Mouse (Mus musculus): ENCODE data around the gene Plekhm2.

Gene Plekhm2

DNA sequence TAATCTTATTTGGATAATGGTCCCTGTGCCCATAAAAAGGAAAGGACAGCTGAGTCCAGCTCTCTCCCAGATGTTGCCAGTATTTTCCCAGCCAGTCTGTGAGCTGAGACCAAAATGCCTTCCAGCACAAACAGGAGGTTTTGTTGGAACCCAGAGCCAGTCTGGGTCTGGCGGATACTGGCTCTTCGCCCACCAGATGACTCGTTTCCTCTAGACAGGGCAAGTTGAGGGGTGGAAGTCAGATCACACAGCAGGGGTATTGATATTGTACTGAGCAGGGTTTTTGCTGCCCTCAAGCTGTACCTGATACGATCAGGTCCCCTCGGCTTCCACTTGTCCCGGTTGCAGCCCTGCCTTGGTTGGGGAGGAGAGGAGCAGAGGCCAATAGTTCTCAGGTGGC lies 55.2 kb downstream of the Plekhm2 start:
- in situ Hi-C loops (cut with MboI, MseI), result no loop called here

DNA sequence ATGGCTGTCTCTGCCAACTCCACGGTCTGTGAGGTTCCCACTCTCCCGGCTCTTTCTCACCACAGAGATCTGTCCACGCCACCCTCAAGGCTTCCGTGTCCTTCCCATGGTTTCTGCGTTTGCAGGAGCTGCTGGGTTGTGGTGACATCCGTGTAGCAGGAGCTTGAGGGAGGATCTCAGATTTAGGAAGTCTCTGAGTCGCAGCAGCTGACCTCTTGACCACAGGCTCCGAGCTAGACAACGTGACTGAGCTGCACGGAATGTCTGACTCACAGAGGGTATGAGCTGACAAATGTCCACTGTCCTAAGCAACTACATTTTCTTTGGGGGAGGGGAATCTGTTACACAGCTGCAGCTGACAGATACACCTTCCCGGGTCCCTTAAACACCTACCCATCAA lies 58.8 kb downstream of the Plekhm2 start, which contains the start of gene Fblim1:
Gene Fblim1, minus strand, starts transcription at position 236 of the 400 bp plus-strand sequence.
- in situ Hi-C loops (cut with MboI, MseI), result no loop called here

DNA sequence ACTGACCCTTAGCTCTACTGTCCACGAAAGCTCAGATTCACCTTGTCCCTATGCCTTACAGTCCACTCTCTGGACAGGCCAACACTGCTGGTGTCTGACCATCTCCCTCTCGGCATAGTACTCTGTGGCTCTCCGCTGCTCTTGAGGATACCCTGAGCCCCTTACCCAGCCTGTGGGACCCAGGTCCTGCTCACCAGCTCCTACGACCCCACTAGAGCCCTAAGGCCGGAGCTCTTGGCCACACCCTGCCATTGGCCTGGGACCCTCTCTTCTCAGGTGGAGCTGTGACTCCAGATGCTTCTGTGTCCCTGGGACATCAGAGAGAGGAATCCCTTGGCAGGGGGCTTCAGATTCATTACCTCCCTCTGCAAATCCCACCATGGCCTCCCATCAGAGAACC lies 59.3 kb downstream of the Plekhm2 start:
- in situ Hi-C loops (cut with MboI, MseI), result no loop called here

DNA sequence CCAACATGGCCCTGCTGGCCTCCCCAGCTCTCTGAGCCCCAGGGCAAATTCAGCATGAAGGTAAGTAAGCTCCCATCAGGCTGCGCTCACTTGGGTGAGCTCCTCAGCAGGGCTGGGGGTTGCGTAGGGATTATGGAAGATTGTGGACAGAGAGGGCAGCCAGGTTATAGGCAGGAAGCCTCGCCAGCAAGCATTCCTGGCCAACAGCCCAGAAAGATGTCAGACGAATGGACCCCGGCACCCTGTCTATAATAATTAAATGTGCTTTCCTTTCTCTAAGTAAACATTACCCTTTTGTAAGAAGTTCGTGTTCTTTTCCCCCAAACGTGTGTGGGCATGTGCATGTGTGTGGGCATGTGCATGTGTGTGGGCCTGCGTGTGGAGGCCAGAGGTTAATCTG lies 60.2 kb downstream of the Plekhm2 start:
- in situ Hi-C loops (cut with MboI, MseI), result no loop called here

DNA sequence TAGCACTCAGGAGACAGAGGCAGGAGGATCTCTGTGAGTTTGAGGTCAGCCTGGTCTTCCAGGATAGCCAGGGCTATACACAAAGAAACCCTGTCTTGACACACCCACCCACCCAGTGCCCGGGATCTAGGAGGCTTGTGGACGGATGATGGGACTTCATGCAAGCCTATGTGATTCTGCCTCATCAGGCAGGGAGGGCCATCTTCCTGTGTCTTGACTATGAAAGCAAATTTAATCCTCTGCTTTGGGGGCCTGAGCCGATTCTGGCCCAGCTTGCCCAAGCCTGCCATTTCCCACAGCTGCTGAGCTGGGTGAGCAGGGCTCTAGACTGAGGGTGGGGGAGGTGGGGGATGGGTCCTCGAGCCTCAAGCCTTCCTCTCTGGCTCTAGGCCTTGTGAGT lies 60.8 kb downstream of the Plekhm2 start:
- in situ Hi-C loops (cut with MboI, MseI), result no loop called here

DNA sequence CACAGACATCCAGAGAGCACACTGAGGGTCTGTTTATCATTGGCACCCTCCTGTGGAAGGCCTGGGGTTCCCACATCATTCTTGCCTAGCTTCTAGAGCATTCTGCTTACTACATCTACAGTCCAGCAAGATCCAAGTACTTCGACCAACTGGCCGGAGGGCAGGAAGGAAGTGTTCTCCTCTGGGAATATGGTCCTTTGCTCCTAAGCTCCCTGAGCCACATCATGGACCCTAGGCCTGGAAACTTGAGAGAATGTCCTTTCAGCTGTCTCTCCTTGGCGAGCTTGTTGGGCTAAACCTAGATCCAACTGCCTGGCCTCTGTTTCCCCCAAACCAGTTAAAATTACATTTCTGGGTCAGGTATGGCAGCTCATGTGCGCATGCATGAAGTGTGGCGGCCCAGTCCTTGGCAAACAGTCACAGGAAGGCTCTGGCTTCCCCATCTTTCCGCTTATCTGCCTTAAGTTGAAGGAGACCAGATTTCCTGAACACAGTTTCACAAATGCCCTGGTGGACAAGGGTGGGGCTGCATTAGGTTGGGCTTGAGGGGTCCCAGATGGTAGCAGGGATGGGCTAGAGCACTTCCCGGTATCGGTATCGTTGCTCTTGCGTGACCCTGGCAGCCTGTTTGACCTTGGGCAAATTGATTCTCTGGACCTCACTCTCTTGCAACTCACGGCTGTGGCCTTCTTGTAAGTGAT lies 62.0 kb downstream of the Plekhm2 start:
- in situ Hi-C loops (cut with MboI, MseI), result no loop called here

DNA sequence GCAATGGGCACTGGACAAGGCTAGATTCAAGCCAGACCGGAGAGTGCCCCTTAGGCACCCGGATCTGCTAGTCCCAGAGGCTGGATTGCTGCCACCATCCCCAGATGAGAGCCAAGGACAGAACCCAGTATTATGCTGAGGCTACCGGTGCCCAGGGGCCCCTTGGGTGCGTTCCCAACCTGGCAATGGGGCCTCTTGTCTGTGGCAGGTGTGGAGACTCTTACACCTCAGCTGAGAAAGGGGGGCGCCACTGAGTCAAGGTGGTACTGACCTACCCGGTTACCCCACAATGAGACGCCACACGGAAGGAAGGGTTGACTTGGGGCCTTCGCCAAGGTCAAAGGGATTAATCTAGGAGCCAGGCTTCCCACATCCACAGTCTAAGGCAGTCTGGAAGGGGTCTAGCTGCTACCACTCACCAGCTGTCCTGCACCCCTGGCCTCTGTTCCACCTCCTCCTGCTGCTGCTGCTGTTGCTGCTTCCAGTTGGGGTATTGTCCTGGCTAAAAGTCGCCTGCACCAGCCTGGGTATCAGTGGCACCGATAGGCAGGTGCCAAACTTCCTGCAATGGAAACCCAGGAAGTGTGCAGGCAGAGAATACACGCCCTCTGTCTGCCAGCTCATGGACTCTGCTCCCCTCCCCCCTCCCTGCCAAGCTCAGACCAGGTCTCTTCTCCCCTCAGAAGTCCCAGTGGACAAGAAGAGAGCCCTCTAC lies 63.4 kb downstream of the Plekhm2 start:
- in situ Hi-C loops (cut with MboI, MseI), result no loop called here

DNA sequence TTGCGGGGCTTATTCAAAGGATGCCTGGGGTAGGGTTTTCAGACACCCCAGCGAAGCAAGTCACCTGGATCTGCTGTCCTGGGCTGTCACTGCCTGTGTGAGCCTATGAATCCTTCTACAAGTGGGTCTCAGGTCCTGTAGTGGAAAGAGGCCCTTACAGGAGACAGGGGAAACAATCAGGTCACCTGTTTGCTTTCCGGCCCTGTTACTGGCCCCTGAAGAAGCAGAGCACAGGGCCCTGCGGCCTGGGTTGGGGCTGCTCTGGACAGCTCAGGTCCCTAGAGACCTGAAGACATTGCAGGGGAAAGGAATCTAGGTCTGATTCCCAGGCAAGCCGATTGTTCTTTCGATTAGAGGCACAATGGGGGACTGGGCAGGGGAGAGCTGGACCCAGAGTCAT lies 64.3 kb downstream of the Plekhm2 start:
- in situ Hi-C loops (cut with MboI, MseI), result no loop called here

DNA sequence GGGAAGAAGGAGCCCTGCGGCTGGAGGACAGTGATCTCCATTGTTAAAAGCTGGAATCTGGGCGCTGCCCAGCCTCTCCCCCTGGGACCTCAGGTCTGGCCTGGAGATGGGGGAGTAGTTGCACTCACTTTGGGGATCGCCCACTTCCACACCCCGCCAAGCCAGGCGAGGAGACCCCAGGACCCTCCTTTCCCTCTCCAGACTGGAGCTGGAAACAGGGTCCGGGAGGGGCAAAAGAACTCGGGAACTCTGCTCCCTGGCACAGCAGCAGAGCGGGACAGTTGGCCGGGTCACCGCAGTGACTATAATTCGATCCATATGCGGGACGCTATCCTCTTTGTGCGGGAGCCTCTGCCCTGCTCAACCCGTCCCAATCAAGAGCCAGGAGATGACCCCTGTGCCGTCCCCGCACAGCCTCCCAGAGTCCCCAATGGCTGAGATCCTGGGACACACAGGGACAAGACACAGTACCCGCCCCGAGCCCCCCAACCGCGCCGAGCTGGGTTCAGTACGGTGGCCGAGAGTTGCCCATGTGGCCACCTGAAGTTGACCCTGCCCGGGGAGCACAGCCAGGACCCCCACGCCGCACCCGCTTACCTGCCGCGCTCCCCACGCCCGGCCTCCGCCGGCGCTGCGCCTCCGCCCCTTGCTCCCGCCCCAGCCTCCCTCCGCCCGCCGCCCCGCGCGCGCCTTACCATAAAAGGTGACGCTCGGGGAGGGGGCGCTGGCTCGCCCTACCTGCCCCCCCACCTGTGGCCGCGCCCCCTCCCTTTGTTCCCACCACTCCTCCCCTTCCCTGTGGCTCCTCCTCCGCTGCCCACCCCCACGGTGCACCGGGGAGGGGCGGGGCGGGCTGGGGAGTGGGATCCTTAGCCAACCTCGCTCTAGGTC lies 65.2 kb downstream of the Plekhm2 start:
- in situ Hi-C loops (cut with MboI, MseI), result no loop called here

DNA sequence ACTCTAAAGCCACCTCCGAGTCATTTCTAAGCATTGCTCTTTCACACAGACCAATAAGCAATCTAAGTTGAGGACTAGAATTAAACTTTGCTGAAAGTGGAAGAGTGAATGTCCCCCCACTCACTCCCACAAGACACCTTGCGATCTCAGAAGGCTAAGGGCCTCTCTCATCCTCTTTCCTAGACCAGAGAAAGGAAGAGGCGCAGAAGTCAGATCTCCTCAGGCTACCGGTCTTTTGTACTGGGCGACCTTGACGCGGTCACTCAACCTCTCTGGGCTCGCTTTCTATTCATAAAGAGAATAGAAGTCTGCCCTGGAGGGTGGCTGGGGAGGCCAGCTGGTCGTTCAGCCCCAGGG lies 65.8 kb downstream of the Plekhm2 start:
- in situ Hi-C loops (cut with MboI, MseI), result no loop called here

DNA sequence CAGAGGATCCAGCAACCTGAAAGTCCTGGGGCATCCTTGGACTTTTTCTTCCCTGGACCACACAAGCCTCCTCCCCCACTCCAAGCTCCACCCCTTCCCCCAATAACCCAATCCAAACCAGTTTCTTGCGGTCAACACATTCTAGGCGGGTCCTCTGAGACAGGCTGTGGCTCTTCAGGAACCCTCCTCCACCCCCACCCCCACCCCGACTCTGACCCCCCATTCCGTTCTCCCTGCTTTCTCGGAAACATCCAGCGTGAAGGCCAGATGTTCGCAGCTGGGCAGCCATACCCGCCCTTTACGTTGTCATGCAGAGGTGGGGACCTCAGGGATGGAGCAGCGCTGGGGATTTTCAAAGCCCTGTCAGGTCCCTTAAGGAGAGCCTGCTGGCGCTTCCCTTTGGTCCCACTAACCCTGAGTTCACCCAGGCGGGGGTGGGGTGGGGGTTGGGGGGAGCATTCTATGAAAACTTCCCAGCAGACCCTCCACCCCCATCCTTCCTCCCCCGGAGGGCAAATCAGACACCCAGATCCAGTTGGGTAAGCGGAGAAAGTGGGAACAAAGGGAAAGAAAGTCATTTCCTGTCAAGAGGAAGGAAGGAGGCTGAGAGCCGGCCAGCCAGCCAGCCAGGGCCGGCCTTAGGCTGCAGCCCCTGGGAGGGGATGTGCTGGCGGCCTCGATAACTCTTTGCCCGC lies 66.4 kb downstream of the Plekhm2 start:
- in situ Hi-C loops (cut with MboI, MseI), result no loop called here

DNA sequence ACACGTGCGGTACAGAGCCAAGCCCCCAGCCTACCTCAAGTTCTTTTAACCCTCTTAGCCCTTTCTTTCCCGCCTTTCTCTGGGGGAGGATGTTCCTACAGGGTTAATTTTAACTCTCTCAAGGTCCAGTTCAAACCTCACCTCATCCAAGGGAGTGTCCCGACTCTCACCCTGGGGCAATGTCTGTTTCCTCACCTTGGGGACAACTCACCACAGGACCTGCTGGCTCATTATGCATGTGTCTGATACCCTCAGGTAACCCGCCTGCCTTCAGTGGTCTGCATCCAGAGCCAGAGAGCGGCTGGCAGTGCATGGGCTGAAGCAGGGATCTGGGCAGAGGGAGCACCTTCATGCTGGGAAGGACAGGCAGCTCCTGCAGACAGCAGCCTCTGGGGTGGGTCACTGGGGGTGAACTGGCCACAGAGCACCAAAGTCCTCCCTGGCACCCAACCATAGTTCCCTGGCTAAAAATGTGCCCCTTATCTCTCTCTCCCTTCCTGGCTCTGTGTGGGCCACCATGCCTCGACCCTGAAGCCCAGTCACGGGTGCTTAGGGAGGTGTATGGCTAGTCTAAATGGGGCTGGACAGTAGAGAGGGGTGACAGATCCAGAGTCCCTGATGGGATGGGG lies 67.9 kb downstream of the Plekhm2 start:
- in situ Hi-C loops (cut with MboI, MseI), result no loop called here

DNA sequence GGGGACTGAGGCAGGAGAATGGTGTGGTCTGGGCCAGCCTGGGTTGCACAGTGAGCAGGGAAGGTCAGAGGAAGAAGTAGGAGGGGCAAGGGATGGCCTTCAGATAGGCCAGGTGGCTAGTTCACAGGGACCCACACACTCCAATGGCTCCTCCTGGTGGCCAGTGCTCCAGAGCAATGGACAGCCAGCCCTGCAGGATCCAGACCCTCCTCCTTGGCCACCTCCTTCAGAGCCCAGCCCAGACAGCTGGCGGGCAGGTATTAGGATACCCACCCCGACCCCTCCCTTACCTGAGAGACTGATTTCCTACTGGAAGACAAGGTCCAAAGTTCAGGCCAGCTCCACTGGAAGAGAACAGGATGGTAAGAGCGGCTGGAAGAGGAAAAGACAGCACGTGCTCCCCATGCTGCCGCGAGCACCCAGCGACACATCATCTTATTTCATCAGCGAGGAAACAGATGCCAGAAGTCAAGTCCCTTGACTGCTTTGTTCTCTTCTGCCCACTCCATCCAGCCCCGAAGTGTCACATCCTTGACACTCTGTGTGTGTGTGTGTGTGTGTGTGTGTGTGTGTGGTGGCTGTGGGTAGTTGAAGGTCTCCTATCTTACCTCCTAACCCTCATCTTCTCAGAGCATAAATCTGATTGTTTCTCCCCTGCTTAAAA lies 69.0 kb downstream of the Plekhm2 start:
- in situ Hi-C loops (cut with MboI, MseI), result no loop called here

DNA sequence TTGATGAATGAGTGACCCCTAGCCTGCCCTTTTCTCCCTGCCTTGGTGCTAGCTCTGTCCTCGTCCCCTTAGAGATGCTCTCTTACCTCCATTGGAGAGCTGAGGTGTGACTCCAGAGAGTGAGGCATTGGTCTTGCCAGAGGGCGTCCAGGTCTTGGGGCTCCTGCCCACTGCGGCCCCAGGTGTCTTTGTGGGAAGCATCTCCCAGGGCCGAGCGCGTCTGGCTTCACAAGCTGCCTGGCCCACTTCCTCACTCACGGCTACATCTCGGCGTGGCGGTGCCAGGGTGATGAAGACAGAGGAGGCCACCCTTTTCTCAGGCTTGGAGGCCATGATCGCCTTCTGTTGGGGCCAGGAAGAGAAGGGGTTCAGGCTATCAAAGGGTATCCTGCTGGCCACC lies 69.6 kb downstream of the Plekhm2 start:
- in situ Hi-C loops (cut with MboI, MseI), result no loop called here

DNA sequence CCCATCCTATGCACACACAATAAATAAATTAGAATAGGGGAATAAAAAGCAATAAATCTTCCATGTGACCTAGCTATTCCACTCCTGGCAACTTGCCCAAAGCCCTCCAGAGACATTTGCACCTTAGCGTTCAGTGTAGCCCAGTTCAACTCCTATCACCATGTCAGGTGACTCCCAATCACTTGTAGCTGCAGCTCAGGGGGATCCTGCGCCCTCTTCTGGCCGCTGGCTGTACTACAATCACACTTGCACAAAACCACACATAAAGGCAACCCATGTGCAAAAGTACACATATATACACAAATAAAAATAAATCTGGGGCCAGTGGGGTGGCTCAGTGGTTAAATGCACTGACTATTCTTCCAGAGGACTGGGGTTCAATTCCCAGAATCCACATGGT lies 73.2 kb downstream of the Plekhm2 start:
- in situ Hi-C loops (cut with MboI, MseI), result no loop called here

DNA sequence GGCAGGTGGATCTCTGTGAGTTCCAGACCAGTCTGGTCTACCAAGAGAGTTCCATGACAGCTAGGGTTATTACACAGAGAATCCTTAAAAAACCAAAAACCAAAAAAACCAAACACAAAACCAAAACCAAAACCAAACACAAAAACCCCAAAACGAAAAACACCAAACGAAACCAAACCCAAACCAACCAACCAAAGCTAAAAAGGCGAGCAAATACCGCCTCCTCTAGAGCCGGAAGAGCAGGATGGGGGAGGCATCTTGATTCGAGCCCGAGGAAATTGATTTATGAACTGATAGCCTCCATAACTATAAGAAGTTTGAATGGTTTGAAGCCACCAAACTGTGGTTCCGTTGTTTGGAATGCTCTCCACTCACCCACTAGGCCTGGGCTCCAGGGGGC lies 80.8 kb downstream of the Plekhm2 start:
- in situ Hi-C loops (cut with MboI, MseI), result no loop called here

DNA sequence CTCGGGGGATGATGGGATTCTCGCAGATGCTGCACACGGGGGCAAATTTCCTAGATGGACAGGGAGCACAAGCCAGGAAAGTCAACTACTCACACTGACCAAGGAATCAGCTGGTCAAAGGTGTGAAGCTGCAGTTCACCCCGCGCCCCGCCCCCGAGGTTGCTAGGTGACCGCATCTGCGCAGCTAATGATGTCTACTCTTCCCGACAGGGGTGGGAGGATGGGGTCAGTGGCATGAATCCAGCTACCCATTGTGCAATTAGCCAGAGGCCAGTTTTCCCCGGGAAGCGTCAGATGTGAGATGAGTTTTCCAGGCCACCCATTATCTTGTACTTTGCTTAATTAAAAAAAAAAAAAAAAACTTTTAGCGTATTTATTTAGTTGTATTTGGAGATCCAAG lies 83.6 kb downstream of the Plekhm2 start:
- in situ Hi-C loops (cut with MboI, MseI), result no loop called here

DNA sequence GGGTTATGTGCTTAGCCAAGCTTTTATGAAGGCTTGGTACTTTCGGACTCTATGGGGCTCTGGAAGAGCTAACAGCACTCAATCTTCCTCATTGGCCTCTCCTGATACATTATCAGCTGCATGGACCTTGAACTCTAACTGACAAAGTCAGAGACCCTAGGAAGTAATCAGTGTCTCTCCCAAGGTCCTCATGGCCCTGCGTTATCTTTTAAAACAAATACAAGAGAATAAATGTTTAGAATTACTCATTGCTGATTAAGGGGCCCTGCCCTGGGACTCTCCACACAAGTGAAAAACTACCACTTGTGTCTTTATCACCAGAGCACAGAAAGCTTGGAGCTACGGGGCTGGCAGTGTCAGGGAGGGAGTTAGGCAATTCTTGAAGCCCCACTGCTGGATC lies 85.9 kb downstream of the Plekhm2 start:
- in situ Hi-C loops (cut with MboI, MseI), result no loop called here

DNA sequence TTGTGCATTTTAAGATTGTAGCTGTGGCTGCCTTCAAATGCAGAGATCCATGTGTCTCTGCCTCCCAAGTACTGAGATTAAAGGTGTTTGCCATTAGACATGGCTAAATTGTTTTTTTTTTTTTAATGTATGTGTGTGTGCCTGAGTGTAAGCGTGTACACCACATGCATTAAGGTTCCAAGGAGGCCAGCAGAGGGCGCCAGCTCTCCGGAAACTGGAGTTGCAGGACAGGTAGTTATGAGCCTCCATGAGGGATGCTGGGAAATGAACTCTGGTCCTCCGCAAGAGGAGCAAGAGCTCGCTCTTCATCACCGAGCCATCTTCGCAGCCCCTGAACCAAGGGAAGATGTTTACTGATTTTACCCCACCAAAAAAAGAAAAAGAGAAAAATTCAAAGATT lies 87.8 kb downstream of the Plekhm2 start:
- in situ Hi-C loops (cut with MboI, MseI), result no loop called here

DNA sequence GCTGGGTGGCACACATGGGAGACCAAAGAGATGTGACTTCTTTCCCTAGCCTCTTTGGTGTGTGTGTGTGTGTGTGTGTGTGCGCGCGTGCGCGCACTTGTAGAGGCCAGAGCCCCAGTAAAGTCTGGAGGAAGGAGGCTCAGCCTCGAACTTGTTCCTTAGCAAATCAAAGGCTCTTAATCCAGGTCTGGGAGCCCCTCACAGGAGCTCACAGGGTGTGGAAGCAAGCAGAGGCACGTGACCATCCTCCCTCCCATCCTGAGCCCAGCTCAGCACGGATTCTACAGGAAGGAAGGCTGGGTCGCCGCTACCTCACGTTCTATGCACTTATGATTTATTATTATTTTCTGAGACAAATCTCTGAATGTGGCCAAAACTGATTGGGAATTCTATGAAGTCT lies 88.3 kb downstream of the Plekhm2 start:
- in situ Hi-C loops (cut with MboI, MseI), result no loop called here
